Mouse (Mus musculus) heart, postnatal 0 days (tissue): ENCODE measurements at regions not wholly inside any gene's neighbourhood (a gene's known extent, or its start where the extent isn't known, plus 50 kb on each side); places are given as distances from the start of the nearest gene placed in this dataset.

Experiments
- CTCF ChIP-seq: IDR thresholded peaks from 2 replicates; pipeline ENCODE4 v1.5.1; 2016; ENCODE audit warnings: antibody characterized with exemption, control low read depth, low read depth
- EP300 ChIP-seq: IDR thresholded peaks from 2 replicates; pipeline ENCODE4 v1.6.1; 2016; ENCODE audit warnings: antibody characterized with exemption, low read depth

DNA sequence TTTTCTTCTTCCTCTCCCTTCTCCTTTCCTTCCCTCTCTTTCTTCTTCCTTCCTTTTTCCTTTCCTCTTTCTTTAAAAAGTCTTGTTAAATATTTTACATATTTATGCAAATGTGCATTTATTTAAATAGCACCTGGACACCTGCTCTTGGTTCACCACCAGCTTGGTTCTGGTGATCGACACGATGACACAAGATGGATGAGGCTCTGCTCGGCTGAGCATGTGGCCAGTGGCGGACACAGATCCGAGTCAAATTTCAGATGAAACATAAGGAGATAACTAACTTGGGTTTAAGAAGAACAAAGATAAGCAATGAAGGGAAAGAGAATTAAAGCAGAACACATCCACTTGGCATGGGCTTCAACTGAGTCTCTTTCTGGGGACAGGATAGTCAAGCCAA, 1339.7 kb upstream of the A1bg start:
- no peak for TF ChIP-seq EP300
- no peak for TF ChIP-seq CTCF
